Mouse (Mus musculus): ENCODE measurements around the gene Lamb2. TPM values are rescaled to one million over a fixed set of nuclear protein-coding genes. Genes with fewer than 3 reads are reported as not detected.

Gene Lamb2
- polyA plus RNA-seq, 1 experiment = 40.5 TPM

- H3K27ac ChIP-seq (ENCODE audit: insufficient read depth, low read length) = peak overlapping the region; percentile 87; the same call in 1 of the 2 replicates
- TF ChIP-seq CTCF (IDR thresholded peaks at IDR 0.05; ENCODE audit: extremely low read depth, insufficient read depth, insufficient read length, insufficient replicate concordance) (no peak), POLR2A (IDR thresholded peaks at IDR 0.05; ENCODE audit: low read depth, low read length) (no peak)
- no peak for DNase-seq (ENCODE audit: low read depth in 1 of 2, low spot score in 2 of 2)
- WGBS = 92% methylated on average over 20 of the region's 20 CpGs
- H3K4me3 ChIP-seq (ENCODE audit: extremely low read depth, insufficient read depth, insufficient read length) = no peak overlapping the region
- H3K36me3 ChIP-seq (ENCODE audit: control insufficient read depth, insufficient read depth, low read length) = peaks cover 14% of the 10 kb centered on the region
- no peaks in the 10 kb centered on the region for H3K27me3 ChIP-seq (ENCODE audit: control insufficient read depth, insufficient read depth, low read length)
- peaks cover 12% of the 10 kb centered on the region; the same call in 1 of the 2 replicates for H3K4me1 ChIP-seq (ENCODE audit: control insufficient read depth, insufficient read depth, insufficient read length)
Observed at GRCm38 (mm10) chr9:108489215-108489614, 9.7 kb downstream of the Lamb2 start.

GRCm38 (mm10) chr9:108489702-108490558 lies 10.4 kb downstream of the Lamb2 start:
- Histone ChIP-seq H3K4me1 (ENCODE audit: control insufficient read depth, insufficient read depth, insufficient read length) (peaks cover 12% of the 10 kb centered on the region; the same call in 1 of the 2 replicates), H3K27me3 (ENCODE audit: control insufficient read depth, insufficient read depth, low read length) (no peaks in the 10 kb centered on the region), H3K27ac (ENCODE audit: insufficient read depth, low read length) (peak overlapping the region; percentile 87), H3K36me3 (ENCODE audit: control insufficient read depth, insufficient read depth, low read length) (peaks cover 21% of the 10 kb centered on the region), H3K4me3 (ENCODE audit: extremely low read depth, insufficient read depth, insufficient read length) (peak overlapping the region; percentile 78)
- TF ChIP-seq POLR2A (IDR thresholded peaks at IDR 0.05; ENCODE audit: low read depth, low read length) (no peak), CTCF (IDR thresholded peaks at IDR 0.05; ENCODE audit: extremely low read depth, insufficient read depth, insufficient read length, insufficient replicate concordance) (no peak)
- WGBS = 44% methylated on average over 26 of the region's 26 CpGs
- DNase-seq (ENCODE audit: low read depth in 1 of 2, low spot score in 2 of 2) = no peak

GRCm38 (mm10) chr9:108490559-108491285 lies 11.2 kb downstream of the Lamb2 start, which contains the start of gene Usp19:
Gene Usp19, plus strand, starts transcription at chr9:108490602.
- Histone ChIP-seq H3K27me3 (ENCODE audit: control insufficient read depth, insufficient read depth, low read length) (no peaks in the 10 kb centered on the region), H3K36me3 (ENCODE audit: control insufficient read depth, insufficient read depth, low read length) (peaks cover 28% of the 10 kb centered on the region), H3K27ac (ENCODE audit: insufficient read depth, low read length) (peak within 1 kb of the TSS; percentile 87), H3K4me1 (ENCODE audit: control insufficient read depth, insufficient read depth, insufficient read length) (peaks cover 12% of the 10 kb centered on the region; the same call in 1 of the 2 replicates), H3K4me3 (ENCODE audit: extremely low read depth, insufficient read depth, insufficient read length) (peak within 1 kb of the TSS; percentile 78)
- under 1% methylated on average over 69 of the region's 69 CpGs for WGBS
- peak; percentile 92 to 93 for DNase-seq (ENCODE audit: low read depth in 1 of 2, low spot score in 2 of 2)
- TF ChIP-seq POLR2A (IDR thresholded peaks at IDR 0.05; ENCODE audit: low read depth, low read length) (peak; percentile 49; the same call in 1 of the 2 replicates), CTCF (IDR thresholded peaks at IDR 0.05; ENCODE audit: extremely low read depth, insufficient read depth, insufficient read length, insufficient replicate concordance) (no peak)

GRCm38 (mm10) chr9:108491286-108491580 lies 11.7 kb downstream of the Lamb2 start:
- 3% methylated on average over 12 of the region's 12 CpGs for WGBS
- peaks cover 33% of the 10 kb centered on the region for H3K36me3 ChIP-seq (ENCODE audit: control insufficient read depth, insufficient read depth, low read length)

GRCm38 (mm10) chr9:108492043-108492750 lies 12.7 kb downstream of the Lamb2 start:
- WGBS = 55% methylated on average over 16 of the region's 16 CpGs
- Histone ChIP-seq H3K27ac (ENCODE audit: insufficient read depth, low read length) (no peak overlapping the region), H3K36me3 (ENCODE audit: control insufficient read depth, insufficient read depth, low read length) (peaks cover 41% of the 10 kb centered on the region)

More at GRCm38 (mm10) chr9:108491286-108491580, 11.7 kb downstream of the Lamb2 start:
- TF ChIP-seq CTCF (IDR thresholded peaks at IDR 0.05; ENCODE audit: extremely low read depth, insufficient read depth, insufficient read length, insufficient replicate concordance) = no peak
- no peak for TF ChIP-seq POLR2A (IDR thresholded peaks at IDR 0.05; ENCODE audit: low read depth, low read length)
- Histone ChIP-seq H3K27me3 (ENCODE audit: control insufficient read depth, insufficient read depth, low read length) (no peaks in the 10 kb centered on the region), H3K4me3 (ENCODE audit: extremely low read depth, insufficient read depth, insufficient read length) (peak overlapping the region; percentile 78), H3K4me1 (ENCODE audit: control insufficient read depth, insufficient read depth, insufficient read length) (peaks cover 12% of the 10 kb centered on the region; the same call in 1 of the 2 replicates), H3K27ac (ENCODE audit: insufficient read depth, low read length) (peak overlapping the region; percentile 87)
- no peak for DNase-seq (ENCODE audit: low read depth in 1 of 2, low spot score in 2 of 2)

GRCm38 (mm10) chr9:108493246-108493645 lies 13.7 kb downstream of the Lamb2 start:
- Histone ChIP-seq H3K36me3 (ENCODE audit: control insufficient read depth, insufficient read depth, low read length) (peaks cover 50% of the 10 kb centered on the region), H3K27me3 (ENCODE audit: control insufficient read depth, insufficient read depth, low read length) (no peaks in the 10 kb centered on the region), H3K27ac (ENCODE audit: insufficient read depth, low read length) (no peak overlapping the region), H3K4me3 (ENCODE audit: extremely low read depth, insufficient read depth, insufficient read length) (no peak overlapping the region), H3K4me1 (ENCODE audit: control insufficient read depth, insufficient read depth, insufficient read length) (peaks cover 12% of the 10 kb centered on the region; the same call in 1 of the 2 replicates)
- TF ChIP-seq POLR2A (IDR thresholded peaks at IDR 0.05; ENCODE audit: low read depth, low read length) (no peak), CTCF (IDR thresholded peaks at IDR 0.05; ENCODE audit: extremely low read depth, insufficient read depth, insufficient read length, insufficient replicate concordance) (no peak)
- 96% methylated on average over 8 of the region's 8 CpGs for WGBS
- DNase-seq (ENCODE audit: low read depth in 1 of 2, low spot score in 2 of 2) = no peak

More at GRCm38 (mm10) chr9:108492043-108492750, 12.7 kb downstream of the Lamb2 start:
- Histone ChIP-seq H3K27me3 (ENCODE audit: control insufficient read depth, insufficient read depth, low read length) (no peaks in the 10 kb centered on the region), H3K4me1 (ENCODE audit: control insufficient read depth, insufficient read depth, insufficient read length) (peaks cover 12% of the 10 kb centered on the region; the same call in 1 of the 2 replicates), H3K4me3 (ENCODE audit: extremely low read depth, insufficient read depth, insufficient read length) (peak overlapping the region; percentile 6; the same call in 1 of the 2 replicates)
- no peak for DNase-seq (ENCODE audit: low read depth in 1 of 2, low spot score in 2 of 2)
- TF ChIP-seq CTCF (IDR thresholded peaks at IDR 0.05; ENCODE audit: extremely low read depth, insufficient read depth, insufficient read length, insufficient replicate concordance) (no peak), POLR2A (IDR thresholded peaks at IDR 0.05; ENCODE audit: low read depth, low read length) (no peak)

Data from spleen, adult 2 months (tissue).